Mouse (Mus musculus) right cerebral cortex, postnatal 10 days (tissue): ENCODE measurements around the gene Atf6.

Experiments used
- DNase-seq, 2 experiments: peaks; one replicate each; pipeline ENCODE4 v3.0.0; 2021; ENCODE audit warnings: low spot score in 2 of 2

Atf6 gene

DNA sequence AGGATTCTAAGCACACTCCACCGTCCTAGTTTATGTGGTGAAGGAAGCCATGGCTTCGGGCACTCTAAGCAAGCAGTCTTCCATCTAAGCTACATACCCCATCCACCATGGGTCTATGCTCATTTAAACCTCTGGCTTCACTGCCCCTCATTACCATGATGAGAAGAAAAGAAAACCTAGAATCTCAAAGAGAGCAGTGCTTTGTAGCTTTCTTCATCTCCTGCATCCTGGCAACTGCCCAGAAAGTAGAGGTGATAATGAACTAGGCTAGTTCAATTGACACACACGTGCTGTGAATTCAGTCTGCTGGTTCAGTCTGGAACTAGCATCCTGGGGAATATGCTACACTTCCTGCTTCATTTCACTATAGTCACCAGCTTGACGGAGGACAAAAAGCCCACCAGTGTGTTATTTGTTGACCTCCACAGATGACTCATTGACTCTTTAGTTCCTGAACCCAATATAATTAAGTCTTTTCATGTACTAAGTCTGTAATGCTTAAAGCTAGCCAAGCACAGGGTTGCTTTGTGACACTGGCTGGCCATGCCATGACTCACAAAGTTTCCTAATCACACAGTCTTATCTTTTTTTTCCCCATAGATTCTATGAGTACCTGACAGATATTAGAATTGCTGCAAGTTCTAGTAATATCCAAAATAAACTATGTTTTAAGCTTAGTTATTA is 162.5 kb downstream of the Atf6 start:
- no peak for DNase-seq

DNA sequence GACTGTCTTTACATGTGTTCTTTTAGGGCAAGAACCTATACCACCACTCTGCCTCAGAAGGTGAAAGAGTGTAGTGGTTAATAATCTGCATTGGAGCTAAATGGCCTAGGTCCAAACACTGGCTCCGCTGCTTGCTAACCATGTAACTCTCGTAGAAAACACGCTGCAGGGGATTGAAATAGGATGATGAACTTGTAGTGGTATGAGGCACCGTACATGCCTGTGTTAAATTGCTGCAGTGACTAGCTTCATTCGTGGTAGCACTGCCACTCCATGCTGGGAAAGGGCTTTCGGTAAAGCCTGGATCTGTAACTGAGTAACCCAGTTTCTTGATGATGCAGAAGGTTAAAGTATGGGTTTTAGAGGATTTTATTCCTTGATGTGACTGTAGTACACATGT is 163.5 kb downstream of the Atf6 start:
- no peak for DNase-seq

DNA sequence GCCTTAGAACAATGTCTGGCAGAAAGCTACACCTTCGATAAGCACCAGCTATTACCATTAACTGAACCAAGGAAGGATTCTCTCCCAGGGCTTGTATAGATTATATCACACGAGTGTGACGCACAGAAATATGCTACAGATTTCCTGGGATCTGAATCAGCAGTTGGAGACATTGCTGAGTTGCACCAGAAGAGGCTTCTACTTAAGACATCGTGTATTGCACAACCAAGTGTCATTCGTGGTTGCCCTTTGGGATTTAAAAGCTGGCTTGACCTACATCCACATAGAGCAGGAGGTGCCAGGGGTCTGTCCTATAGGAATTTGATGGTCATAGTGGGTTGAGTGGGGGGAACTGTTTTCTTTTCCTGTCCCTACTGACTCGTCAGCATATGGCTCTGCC is 164.6 kb downstream of the Atf6 start:
- DNase-seq, result no peak

DNA sequence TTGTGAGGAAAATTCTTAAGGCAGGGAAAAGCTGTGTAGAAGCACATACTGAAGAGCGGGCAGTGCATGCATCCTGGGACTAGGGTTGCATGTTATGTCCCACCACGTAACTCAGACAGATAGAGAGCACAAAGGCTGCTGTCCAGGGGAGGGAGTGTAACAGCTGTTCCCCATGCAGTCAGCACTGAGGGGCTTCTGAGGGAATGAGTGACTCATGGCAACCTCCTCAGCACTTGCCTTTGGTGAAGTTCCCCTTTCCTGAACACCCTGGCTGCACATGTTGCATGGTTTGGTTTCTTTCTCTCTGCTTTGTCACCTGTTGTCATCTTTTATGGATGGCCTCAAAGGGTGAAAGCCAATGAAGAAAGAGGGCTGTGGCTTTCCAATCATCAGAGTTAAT is 165.3 kb downstream of the Atf6 start:
- no peak for DNase-seq

DNA sequence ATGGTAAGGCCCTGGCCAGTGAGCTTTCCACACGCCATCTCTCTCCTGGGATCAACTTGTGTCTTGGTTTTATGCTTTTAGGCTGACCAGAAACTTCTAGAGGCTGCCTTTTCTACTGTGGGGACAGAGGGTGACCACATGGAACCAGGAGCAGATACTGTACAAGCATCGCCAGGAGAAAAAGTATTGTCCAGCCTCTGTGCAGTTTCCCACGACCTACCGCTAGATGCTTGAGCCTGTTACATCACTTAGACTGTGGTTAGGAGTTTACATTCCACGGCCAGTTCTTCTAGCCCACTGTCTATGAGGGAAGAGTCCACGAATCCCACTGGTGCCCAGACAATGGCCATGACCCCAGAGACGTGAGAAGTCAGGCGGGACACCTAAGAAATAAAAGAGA is 166.0 kb downstream of the Atf6 start:
- DNase-seq, result no peak

- no peak for DNase-seq
Measured at GRCm38 (mm10) chr1:170701178-170701577, 166.4 kb downstream of the Atf6 start.

- no peak for DNase-seq
Measured at GRCm38 (mm10) chr1:170700496-170701027, 167.0 kb downstream of the Atf6 start.

- no peak for DNase-seq
Measured at GRCm38 (mm10) chr1:170699553-170699952, 168.0 kb downstream of the Atf6 start.

DNA sequence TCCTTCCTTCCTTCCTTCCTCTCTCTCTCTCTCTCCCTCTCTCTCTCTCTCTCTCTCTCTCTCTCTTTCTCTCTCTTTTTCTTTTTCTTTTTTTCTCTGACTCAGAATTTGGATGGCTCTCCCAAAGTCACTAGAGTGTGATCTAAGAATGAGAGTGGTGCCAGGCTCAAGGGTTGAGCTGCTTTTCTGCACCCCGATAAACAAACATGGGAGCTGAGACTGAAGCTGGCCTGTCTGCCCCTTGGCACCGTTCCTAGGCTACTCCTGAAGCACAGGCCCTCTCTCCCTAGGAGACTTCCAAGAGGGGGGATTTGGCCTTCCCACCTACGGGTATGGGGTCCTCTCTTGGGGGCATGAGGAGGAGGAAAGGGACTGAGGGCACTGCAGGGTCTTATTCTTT is 168.8 kb downstream of the Atf6 start:
- DNase-seq, result no peak

DNA sequence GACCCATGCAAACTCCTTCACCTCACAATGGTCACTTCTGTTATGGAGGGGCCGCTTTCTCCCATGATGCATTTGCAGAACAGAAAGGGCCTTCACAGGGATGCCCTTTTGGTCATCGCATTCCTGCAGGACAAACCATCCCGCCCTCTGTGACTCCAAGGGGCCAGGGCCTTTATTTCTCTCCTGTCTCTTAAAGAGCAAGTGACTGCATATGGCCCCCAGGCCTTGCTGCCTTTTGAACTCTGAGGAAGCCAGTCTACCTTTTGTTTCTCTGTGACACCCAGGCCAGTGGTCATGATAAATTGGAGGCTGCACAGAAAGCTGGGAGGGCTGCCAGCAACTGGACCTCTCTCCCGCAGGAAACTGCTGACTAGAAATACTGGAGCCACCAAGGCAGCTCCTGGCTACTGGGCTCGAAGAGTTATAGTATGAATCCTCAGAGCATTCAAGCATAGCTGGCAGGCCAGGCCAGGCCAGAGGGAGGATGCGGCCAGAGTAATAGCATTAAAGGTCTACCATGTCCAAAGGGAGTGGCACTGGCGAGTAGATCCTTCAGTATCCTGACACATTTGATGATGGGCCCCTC is 169.7 kb downstream of the Atf6 start:
- no peak for DNase-seq

- no peak for DNase-seq
Measured at GRCm38 (mm10) chr1:170696996-170697395, 170.6 kb downstream of the Atf6 start.

GRCm38 (mm10) chr1:170695326-170695725 is 172.2 kb downstream of the Atf6 start:
- DNase-seq, result no peak

- peak; percentile 61 to 63 for DNase-seq
Measured at GRCm38 (mm10) chr1:170694821-170695291, 172.7 kb downstream of the Atf6 start.

GRCm38 (mm10) chr1:170691301-170691700 is 176.3 kb downstream of the Atf6 start:
- DNase-seq, result no peak

- no peak for DNase-seq
Measured at GRCm38 (mm10) chr1:170689773-170690172, 177.8 kb downstream of the Atf6 start.

DNA sequence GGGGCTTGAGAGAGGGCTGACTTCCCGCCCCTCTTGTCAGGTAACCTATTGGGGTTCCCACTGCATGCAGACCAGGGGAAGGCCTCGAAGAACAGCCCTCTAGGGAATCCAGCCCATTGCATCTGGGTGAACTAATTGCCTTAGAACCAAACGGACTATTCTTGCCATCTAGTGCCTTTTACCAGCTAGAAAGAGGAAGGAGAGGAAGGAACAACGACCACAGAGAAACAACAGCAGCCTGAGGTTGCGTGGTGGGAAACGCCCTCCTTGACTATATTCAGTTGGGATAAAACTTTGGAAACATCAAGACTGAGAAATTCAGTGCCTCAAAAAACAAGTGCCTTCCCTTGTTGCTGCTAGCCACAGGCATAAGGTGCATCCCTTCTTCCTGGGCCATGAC is 183.7 kb downstream of the Atf6 start:
- DNase-seq, result no peak

- DNase-seq, result no peak
Measured at GRCm38 (mm10) chr1:170679624-170680023, 187.9 kb downstream of the Atf6 start.

DNA sequence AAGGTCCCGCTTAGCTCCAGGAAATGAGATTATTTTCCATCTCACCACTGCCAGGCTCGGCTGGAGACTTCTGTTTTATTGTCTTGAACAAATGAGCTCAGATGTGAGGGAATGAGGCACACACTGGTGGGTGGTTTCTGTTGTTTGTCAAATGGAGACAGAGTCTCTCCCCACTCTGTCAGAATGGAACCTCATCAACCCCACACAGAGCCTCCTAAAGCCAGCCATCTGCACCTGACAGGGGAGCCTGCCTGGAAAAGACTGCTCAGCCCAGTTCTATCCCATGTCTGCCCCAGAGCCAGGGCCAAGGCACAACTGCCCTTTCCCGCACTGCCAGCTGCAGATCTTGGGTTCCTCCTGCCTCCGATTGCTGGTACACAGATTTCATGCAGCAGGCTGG is 188.7 kb downstream of the Atf6 start:
- DNase-seq, result no peak

- DNase-seq, result no peak
Measured at GRCm38 (mm10) chr1:170677681-170678080, 189.9 kb downstream of the Atf6 start.

DNA sequence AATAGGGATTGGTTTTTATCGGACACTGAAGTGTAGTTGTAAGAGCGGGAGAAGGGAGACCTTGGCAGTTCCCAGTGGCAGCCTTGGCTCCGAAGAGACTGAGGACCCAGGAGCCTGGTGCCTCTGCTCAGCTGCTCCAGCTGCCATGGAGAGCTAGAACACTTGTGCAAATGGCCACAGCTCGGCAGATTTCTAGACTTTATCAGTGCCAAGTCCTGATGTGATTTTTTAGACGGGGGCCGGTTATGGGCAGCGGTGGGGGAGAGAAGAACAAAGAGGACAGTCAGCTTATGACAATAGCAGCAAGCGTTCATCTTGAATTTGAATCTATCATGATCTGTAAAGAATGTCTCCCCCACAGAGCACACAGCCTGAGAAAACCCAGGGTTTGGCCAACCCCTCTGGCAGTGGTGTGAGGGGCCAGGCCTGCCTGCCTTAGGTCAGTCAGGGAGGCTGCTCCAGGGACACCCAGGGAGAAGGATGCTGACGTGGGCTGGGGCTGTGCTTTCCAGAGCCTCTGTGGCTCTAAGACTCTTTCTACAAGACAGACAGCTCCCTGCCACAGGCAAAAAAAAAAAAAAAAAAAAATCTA is 193.3 kb downstream of the Atf6 start:
- DNase-seq, result no peak

DNA sequence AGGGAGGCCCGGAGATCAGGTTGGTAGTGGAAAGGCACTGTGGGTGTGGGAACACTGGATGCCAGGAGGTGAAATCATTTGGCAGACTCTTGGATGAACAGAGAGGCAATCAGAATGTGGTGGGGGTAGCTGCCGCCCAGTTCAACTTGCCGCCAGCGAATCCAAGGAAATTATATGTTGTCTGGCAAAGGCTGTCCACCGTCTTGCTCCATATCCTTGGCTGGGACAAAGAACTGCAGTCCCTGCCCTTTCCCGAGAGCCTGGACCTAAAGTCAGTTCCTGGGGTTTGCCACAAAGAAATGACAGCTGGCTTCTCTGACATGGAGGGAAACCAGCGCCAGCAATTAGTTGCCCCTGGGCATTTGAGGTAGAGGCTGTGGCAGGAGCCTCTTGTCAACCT is 202.4 kb downstream of the Atf6 start:
- DNase-seq, result no peak

DNA sequence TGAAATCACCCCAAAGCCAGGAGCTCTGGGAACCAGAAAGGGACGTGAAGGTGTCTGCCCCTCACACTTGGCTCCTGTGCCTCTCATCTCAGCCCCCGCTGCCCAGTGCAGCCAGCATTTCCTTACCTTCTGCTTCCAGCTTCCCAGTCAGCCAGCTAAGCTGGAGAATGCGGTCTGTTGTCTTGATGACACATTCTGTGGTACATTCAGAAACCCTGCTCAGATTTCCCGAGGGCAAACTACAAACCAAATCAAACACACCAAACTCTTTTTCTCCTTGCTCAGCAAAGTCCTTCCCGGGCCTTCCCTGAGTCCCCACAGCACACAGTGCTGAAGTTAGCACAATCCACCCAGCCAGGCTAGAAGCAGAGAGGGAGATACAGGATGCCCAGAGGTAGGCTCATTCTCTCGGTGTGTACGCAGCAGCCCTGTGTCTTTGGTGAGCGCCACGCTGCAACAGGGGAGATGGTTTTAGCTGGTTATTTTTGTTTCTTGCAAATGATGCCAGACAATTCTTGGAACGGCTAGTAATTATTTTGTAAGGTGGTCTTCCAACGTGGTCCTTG is 202.9 kb downstream of the Atf6 start:
- no peak for DNase-seq

- DNase-seq, result no peak
Measured at GRCm38 (mm10) chr1:170659260-170659659, 208.3 kb downstream of the Atf6 start.
